Mouse (Mus musculus): ENCODE measurements around the gene Adra2b.

Gene Adra2b
- long read RNA-seq, experiment 1, partial matches to known transcripts = 0 of 1 reads
- long read RNA-seq, experiment 1, other reads (novel, unspliced or antisense) = 0 of 1 reads
- long read RNA-seq, experiment 2 = 0 reads

DNA sequence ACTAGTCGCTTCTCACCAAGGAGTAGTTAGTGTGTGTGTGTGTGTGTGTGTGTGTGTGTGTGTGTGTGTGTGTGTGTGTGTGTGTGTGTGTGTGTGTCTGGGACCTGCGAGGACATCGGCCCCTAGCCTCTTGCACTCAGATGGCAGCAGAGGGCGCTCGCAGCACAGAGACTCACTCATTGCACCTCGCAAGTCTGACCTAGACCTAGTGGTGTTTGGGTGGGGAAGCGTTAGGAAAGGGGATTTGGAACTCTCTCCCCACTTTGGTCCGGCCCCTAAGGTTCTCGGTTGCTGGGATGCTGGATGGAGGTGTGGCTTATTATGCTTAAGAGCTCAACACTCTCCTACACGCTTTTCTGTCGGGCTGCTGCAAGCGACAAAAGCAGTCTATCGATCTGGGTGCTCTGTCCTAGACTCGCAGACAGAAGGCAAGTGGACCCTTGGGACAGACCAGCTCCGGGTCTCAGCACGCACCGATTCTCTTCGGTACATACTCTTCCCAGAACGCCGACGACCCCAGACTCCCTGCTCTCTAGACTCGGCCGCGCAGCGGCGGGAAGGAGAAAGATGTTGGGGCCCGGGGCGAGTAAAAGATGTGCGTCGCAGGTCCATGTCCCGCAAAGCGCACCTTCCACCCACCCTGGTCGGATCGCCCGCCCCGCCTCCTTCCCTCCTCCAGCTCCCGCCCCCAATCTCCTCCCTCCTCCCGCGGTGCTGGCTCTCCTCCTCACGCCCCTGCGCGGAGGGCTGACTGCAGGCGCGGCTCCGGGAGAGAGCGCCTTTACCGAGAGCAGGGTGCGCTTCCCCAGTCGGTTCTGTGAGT, at the start of gene Adra2b:
TSS of gene Adra2b (plus strand) at position 750 of the 823 bp plus-strand sequence.
- intact Hi-C loops (cut with DNase I) = loop anchor here (1.0 to 10.0 kb wide), 2 partner anchors 68 to 192 kb away; no protein-coding TSS in a partner anchor

DNA sequence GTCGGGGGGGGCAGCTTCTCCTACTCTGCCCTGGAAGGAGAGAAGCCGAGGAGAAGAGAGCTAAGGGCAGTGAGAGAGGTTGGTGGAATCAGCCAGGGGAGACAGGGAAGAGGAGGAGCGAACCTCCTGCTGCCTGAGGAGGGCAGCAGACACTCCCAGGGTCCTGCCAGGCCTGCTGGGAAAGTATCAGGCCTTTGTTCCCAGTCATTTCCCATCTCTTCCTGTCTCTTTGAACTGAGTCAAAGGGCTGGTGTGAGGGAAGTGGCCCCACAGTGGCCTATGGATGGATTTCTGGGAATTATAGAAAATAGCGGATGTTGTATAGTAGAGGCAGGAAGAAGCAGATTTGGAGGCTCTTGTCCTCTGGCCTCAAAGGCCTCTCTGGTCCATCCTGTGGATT, 49.1 kb upstream of the Adra2b start:
- intact Hi-C loops (cut with DNase I) = no loop called here

DNA sequence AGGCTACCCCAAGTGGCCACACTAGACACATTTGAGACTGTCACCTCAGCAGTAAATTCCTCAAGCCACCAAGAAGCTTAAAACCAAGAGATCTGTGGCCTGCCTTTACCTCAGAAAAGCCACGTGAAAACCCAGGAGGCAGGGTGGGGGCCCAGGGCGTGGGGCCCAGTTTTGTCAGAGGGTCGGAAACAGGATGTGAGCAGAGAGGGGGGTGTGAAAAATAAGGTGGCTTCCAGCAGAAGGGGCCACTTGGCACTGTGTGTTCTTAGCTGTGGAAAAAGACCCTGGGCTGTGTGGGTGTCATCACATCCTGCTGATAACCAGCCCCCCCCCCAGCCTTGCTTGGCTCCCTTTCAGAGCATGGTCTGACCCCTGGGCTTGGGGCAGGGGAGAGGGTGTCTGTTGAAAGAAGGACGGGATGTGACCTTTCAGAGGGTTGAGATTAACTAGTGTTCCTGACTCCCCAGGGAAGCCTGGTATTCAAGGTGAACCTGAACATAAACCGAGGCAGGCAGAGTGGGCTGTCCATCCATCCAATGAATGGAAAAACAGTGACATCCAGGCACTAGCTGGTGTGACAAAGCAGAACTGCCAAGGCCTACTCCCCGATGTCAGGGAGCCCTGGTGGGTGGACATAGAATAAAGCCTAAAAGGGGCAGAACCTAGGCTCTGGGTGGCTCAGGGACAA, 48.4 kb upstream of the Adra2b start:
- intact Hi-C loops (cut with DNase I) = no loop called here

DNA sequence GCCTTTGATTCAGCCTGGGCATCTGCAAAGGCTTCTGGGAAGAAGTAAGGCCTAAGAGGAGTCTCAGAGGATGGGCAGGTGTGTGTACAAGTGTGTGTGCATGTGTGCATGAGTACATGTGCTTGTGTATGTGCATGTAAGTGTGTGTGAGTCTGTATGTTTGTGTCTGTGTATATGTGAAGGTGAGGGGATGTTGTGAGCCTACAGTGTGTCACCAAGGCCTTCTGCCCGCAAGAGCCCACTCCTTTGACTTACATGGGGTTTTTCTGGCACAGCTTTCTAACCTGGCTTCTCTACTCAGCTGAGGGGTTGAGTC, 47.9 kb upstream of the Adra2b start:
- intact Hi-C loops (cut with DNase I) = no loop called here

DNA sequence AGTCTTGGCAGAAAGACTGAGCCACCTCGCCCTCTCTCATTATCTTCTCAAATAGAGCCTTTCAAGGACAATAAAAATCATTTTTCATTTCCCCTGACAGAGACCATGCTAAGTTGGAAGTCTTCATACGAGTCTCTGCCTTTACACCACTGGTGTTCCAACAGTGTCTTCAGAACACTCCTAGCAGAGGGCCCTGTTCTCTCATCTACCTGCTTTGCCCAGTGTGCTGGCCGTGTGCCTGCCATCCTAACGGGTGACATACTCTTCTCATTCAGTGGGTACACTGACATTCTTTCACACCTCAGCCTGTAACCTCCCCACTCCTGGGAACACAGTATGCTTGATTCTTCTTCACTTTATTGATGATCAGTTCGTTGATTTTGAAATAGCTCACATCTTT, 46.6 kb upstream of the Adra2b start:
- intact Hi-C loops (cut with DNase I) = no loop called here

DNA sequence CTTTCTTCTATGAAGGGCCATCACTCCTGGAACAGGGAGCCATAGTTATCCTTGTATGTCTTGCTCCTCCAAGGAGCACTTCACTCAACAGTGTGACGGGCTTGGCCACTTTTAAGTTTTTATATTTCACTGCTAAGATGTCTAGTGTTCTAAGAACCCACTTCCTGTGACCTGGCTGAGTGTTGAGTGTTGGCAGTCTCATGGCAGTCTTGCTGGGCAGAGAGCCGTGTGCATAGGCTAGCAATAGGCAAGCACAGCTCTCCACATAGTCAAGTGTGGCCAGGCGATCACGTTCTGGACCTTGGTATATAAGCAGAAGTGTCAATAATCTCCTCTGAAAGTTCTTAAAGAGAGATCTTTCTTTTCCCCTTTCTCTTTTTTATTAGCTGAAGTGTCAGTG, 44.9 kb upstream of the Adra2b start:
- intact Hi-C loops (cut with DNase I) = no loop called here

DNA sequence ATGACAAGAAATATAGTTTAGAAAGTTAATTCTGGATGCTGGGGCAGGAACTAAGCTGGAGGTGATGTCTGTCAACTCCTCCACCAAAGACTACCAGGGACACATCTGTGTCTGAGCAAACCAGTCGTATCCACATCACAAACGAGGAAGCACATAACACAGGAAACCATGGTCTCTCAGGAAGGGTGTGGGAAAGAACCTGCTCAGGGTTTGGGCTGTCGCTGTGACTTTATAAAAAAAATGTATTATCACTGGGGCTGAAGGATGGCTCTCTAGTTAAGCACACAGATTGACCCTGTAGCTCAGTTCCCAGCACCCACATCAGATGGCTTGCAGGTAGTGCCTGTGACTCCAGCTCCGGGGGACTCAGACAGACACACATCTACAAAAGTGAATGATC, 43.9 kb upstream of the Adra2b start:
- intact Hi-C loops (cut with DNase I) = no loop called here

DNA sequence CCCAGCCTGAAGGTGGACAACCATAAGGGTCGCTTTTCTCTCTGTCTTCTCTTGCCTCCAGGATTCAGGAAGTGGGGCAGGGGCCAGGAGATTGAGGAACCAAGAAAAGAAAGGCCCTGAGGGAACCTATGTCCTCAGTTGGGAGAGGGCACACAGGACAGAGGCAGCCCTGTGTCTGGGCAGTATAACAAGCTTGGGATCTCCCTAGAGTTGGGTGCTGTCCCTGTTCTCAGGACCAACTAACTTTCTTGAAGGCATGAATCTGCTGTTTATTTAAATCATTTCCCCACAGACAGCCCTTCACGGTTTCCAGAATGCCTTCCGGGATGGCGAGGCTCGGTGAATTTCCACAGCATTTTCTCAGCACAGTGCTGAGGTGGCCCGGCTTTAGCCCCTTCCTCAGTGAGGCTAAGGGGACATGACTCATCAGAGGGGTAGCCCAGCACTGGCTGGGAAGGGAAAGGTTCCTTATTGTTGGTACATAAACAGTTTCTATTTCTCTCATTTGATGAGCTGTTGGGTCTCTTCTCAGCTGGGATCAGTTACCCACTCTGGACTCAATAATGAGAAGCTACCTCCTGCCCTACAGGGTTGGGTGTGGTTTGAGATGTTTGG, 40.2 kb upstream of the Adra2b start:
- intact Hi-C loops (cut with DNase I) = no loop called here

DNA sequence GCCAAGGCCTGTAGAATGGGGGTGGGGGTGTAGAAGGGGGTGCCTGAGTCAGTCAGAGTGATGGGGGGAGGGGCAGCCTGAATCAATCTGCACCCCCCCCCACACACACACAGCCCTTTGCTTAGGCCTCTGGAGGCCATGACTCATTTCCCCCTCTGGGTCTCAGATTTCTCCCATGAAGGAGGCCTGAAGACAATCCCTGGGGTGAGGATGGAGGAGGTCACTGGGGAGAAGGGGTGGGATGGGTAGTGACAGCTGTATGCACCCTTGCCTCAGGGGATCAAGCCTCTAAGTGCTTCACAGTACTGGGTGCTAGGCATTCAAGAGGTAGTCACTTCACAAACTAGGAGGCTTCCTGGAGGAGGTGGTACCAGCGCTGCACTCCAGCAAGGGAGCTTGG, 39.3 kb upstream of the Adra2b start:
- intact Hi-C loops (cut with DNase I) = no loop called here

DNA sequence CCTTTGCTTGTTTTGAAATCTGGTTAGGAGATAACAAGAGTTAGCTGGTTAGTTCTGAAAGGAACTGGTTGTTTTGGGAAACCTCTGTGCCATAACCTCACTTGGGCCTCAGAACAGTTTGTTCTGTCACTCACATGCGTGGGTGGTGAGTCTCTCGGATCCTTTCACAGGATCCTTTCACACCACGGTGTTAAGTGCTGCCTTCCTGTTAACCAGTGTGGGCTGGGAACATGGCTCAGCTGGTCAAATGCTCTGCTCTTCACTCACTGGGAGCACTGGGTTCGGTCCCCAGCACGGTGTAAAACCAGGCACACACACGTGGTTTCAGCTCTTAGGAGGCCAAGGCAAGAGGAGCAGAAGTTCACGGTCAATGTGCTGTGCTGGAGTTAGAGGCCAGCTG, 38.6 kb upstream of the Adra2b start:
- intact Hi-C loops (cut with DNase I) = no loop called here

DNA sequence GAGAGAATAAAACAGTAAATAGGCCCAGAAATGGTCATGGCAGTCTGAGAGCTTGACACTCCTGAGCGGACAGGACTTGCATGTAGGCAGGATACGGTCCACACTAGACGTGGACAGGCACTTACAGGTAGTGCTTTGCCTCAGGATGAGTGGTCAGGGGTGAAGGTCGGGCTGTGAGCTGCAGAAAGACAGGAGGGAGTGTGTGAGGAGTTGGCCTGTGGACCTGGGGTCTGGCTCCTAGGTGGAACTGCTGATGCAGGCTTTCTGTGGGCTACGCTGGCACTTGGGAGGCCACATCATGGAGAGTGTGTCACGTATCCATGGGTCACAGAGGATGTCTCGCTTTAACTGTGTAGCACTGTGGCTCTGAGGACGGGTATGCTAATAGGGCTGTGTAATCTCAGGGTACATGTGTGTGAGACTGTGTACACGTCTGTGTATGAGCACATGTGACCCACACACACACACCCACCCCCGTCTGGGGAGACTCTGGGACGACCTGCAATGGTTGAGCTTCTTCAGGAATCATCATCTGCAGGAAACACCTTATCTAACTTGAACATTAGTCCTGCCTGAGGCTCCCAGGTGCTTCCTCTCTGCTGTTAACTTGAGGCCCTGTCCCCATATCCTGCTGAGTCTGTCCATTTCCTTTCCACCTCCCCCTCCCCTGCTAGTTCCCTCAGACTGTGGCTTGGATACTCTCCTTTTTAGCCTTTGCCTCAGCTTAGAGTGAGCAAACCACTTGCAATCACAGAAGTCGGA, 34.7 kb upstream of the Adra2b start:
- intact Hi-C loops (cut with DNase I) = no loop called here

DNA sequence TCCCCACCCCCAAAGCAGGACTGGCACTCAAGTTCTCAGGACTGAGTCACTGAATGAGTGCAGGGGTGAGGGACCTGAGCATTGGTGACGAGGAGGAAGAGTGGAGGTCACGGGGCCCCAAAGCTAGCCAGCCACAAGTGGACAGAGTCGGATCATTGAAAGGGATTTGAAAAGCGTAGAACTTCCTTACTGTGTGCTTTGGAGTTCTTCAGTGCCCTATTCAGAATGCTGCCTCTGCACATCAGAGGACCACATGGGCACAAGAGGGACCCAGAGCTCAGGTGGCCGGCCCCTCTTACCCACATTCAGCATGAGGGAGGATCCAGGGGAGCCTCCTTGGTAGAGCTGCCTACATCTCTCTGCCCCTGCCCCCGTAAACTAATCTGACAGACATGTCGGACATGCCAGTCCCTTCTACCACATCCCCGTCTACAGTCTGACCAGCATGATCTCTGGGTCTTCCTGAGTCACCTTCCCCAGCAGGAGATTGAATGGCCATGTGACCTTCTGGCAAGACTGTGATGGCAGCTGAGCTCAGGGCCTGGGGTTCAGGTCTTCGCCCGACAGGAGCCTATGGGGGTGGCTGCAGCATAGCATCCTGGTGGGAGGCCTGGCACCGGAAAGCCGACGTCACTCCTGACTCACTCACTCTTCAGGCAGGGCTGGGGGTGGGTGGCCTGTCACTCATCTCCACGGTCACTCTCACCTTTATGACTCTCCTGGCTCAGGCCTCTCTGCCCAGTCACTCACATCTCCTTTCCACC, 30.0 kb upstream of the Adra2b start:
- intact Hi-C loops (cut with DNase I) = no loop called here

DNA sequence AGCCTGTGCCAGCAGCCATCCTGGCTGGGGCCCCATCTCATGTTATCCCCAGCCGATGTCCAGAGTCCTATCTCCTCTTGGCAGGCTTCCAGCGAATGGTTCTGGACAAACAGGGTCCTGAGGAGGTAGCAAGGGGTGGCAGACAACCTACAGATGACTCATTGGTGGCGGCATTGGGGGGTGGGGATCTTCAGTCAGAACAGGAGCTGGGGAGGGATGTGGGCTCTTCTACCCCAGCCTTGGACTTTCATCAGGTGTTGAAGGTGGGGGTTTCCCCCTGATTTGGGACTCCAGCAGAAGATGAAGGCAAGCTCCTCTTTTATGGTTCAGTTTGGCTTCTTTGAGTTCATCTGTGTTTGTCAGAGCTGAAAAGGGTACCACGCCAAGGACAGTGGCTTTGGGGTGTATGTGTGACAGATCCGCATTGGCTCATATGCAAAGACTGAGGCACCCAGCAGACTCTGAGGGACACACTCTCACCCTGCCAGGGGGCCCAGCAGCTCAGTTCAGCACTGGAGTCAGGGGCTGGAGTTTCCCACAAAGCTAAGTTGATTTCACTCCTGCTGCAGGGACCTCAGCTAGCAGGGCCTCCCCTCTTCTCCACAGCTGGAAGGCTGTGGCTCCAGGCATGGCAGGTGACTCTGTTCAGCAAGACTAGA, 28.9 kb upstream of the Adra2b start:
- intact Hi-C loops (cut with DNase I) = no loop called here

DNA sequence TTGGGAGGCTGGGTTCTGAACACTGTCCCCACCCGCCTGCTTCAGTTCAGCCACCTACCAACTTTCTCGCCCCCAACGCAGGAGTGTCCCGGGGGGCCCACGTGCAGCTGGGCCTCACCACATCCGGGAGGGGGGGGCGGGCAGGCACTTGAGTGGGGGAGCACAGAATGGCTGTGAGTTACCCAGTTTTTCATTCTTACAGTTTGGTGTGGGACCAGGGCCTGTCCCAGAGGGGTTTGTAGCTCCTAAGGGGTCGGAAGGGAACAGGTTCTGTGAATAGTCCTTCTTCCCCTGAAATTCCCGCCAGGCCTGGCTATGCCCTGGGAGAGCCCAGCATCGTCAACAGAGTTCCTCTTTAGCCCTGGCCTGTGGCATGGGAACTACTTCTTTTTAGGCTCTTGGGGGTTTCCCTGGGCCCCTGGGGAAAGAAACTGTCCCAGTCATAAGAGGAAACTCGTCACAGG, 27.9 kb upstream of the Adra2b start:
- intact Hi-C loops (cut with DNase I) = no loop called here

DNA sequence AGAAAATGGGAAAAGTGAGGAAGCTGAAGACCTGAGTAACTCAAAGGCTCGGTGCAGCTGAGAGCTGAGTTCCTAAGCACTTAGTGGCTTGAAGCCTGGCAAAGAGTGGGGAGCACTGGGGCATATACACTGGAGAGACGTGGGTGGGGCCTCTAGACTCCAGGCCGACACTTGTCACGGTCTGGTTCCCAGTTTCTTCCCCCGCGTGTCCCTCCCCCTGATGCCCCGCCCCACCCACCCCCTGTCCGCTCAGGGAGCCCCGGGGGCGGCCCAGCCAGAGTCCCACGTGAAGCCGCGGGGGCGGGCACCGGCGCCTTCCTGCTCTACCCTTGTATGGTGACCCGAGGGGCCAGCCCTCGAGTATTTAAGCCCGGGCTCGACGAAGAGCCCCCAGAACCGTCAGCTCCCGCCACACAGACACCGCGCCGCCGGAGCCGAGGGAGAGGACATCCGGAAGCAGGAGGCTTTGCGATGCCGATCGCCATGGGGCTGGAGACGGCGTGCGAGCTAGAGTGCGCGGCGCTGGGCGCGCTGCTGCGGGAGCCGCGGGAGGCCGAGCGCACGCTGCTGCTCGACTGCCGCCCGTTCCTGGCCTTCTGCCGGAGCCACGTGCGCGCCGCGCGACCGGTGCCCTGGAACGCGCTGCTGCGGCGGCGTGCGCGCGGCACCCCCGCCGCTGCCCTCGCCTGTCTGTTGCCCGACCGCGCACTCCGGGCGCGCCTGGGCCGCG, 27.1 kb upstream of the Adra2b start, which contains the start of gene Dusp2:
TSS of gene Dusp2 (plus strand) at position 393 of the 730 bp plus-strand sequence.
- intact Hi-C loops (cut with DNase I) = no loop called here

DNA sequence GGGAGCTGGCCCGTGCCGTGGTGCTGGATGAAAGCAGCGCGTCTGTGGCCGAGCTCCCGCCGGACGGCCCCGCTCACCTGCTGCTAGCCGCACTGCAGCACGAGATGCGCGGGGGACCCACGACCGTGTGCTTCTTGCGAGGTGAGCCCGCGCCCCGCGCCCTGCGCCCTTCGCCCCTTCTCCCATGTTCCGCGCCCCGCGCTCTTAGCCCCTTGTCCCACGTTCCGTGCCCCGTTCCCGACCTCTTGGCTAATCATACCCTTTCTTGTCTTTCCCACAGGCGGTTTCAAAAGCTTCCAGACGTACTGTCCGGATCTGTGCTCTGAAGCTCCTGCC, 26.5 kb upstream of the Adra2b start:
- intact Hi-C loops (cut with DNase I) = no loop called here

DNA sequence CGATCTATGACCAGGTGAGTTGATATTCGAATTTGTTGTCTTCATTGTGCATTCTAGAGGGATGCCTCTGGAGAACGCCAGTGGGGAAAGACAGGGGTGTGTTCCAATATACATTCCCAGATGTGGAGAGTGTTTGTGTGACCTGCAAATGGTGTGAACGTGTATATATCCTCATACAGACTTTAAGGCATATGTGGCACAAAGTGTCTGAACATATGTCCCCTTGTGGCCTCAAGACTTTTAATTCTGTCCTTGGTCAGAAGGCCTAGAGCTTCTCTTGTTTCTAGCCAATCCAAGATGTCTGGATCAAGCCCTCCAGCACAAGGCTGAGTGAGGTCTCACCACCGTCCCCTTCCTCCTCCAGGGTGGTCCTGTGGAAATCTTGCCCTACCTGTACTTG, 26.1 kb upstream of the Adra2b start:
- intact Hi-C loops (cut with DNase I) = no loop called here

DNA sequence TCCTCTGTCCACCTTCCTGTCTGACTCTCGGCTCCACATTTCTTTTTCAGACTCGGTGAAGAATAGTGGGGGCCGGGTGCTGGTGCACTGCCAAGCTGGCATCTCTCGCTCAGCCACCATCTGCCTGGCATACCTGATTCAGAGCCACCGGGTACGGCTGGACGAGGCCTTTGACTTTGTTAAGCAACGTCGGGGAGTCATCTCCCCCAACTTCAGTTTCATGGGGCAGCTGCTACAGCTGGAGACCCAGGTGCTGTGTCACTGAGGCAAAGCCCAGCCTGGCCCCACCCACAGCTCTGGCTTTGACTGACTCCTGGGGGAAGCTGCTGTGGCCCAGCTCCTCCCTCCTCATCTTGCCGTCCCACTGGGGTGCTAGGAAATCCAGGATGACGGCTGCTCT, 25.5 kb upstream of the Adra2b start:
- intact Hi-C loops (cut with DNase I) = no loop called here

DNA sequence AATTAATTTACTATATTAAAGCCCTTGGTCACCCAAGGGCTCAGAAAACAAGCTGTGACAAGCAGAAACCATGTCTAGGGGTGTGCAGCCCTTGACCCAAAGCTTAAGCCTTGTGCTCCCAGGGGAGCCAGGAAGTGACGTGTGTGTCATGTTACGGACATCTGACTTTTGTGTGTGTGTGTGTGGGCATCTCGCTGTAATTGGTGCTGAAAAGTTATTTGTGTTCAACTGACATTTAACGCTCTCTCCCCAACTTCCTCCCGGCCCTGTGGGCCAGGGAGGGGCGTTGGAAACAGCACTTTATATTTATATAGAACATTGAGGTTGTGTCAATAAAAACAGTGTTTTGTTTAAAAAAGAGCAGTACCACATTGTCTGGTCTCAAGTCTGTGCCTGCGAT, 25.0 kb upstream of the Adra2b start:
- intact Hi-C loops (cut with DNase I) = no loop called here

DNA sequence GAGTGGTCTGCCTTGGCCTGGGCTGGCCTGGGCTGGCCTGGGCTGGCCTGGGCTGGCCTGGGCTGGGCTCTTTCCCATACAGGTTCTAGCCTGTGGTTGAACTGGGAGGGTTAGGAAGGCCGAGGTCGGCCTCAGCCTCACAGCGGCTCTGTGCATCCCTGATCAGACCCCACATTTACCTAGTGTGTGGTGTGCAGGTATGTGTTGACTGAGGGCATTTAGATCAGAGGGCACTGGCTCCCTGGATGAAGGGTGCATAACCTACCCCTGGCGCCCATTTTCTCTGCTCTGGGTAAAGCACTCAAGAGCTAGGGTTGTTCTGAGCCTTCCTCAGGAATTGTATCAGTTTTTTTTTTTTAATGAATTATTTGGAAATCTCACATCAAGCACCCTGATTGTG, 24.6 kb upstream of the Adra2b start, which contains the start of gene Astl:
TSS of gene Astl (plus strand) at position 224 of the 400 bp plus-strand sequence.
- intact Hi-C loops (cut with DNase I) = no loop called here

All from adrenal gland (tissue).